In the genomic region with DNA sequence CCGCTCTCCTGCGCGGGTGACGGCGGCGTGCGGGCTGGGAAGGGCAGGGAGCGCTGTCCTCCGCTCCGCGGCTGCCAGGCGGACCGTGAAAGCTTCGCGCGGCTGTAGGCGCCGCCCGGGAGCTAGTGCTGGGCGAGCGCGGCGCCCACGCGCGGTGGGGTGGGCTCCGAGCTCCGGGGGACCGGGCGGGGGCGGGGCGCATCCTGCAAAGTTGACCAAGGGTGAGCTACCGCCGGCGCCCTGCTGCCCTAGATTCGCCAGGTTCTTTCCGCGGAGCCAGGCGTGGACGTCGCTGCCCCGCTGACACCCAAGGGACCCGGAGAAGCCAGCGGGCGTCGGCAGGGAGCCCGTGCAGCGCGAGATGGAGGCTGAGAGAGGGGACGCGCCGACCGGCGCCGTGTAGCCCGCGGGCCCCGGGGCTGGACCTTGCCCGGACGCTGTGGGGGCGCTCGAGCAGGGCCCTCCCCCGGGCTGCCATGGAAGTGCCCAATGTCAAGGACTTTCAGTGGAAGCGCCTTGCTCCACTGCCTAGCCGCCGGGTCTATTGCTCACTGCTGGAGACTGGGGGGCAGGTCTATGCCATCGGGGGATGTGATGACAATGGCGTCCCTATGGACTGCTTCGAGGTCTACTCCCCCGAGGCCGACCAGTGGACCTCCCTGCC, we compare ENCODE assay signal across 9 mouse cellular contexts. TPM values are rescaled to one million over a fixed set of nuclear protein-coding genes. Genes with fewer than 3 reads are reported as not detected.
A peak's percentile ranks its signal among the peaks of the same experiment; 100 is the strongest.
DNase-seq lines count a peak whose midpoint lies in the region; ATAC-seq and TF ChIP-seq lines count a peak whose summit lies in the region.
"Had no signal": no experiment of that assay in that cellular context is flagged by ENCODE, and none has a peak within 500 bp of the region (broad histone marks: within the 10 kb centered on the region; RNA-seq: fewer than 3 reads in every experiment).

No protein-coding gene starts in this region.

- in situ Hi-C loops in ES-E14 (cut with MboI; ENCODE audit: low sequenced_read_pairs in 2 of 2, unreplicated experiment in 2 of 2) = no loop called here

- H3ac ChIP-seq in myocyte (ENCODE audit: control insufficient read depth, insufficient read length) = peak overlapping the region; percentile 48

- 1% methylated on average over 64 of the region's 71 CpGs for whole genome bisulfite sequencing in embryonic facial prominence, embryonic 11.5 days
- 1% methylated on average over 68 of the region's 71 CpGs for WGBS in hindbrain, embryonic 12.5 days
- WGBS in limb, embryonic 13.5 days = under 1% methylated on average over 70 of the region's 71 CpGs

- H3K9ac ChIP-seq in ES-E14 (ENCODE audit: insufficient read depth, low read depth, low read length, poor library complexity, severe bottlenecking) = peak overlapping the region; percentile 42
- H3K9ac ChIP-seq in embryonic facial prominence, embryonic 11.5 days (replicated peaks; ENCODE audit: low read length) = peak overlapping the region; percentile 65
- H3K9ac ChIP-seq in hindbrain, embryonic 12.5 days = peak overlapping the region; percentile 83
- peak overlapping the region; percentile 72 for H3K9ac ChIP-seq in limb, embryonic 13.5 days

- no peak for TF ChIP-seq POLR2A in myocyte (IDR thresholded peaks at IDR 0.05; ENCODE audit: insufficient read length, low read depth)

- peak overlapping the region; percentile 32 for H3K4me3 ChIP-seq in erythroblast, embryonic 14.5 days (replicated peaks)
- H3K4me3 ChIP-seq in ES-E14 (ENCODE audit: insufficient read depth in 1 of 2, low read depth in 1 of 2, low read length in 2 of 2, poor library complexity in 1 of 2, severe bottlenecking in 1 of 2) = peak overlapping the region; percentile 60 to 76
- H3K4me3 ChIP-seq in embryonic facial prominence, embryonic 11.5 days (ENCODE audit: low read depth, low read length) = peak overlapping the region; percentile 56
- peak overlapping the region; percentile 62 for H3K4me3 ChIP-seq in hindbrain, embryonic 12.5 days
- H3K4me3 ChIP-seq in limb, embryonic 13.5 days = peak overlapping the region; percentile 59
- H3K4me3 ChIP-seq in myocyte = peak overlapping the region; percentile 33

- H3K4me2 ChIP-seq in embryonic facial prominence, embryonic 11.5 days (ENCODE audit: low read depth, low read length) = peak overlapping the region; percentile 100
- peak overlapping the region; percentile 99 for H3K4me2 ChIP-seq in hindbrain, embryonic 12.5 days (replicated peaks)
- peak overlapping the region; percentile 100 for H3K4me2 ChIP-seq in limb, embryonic 13.5 days (replicated peaks)
- peak overlapping the region; percentile 83 for H3K4me2 ChIP-seq in myocyte (ENCODE audit: low read depth)

- ATAC-seq in erythroblast, adult 5-6 weeks (replicated peaks; ENCODE audit: low FRiP score, poor library complexity, severe bottlenecking) = no peak
- ATAC-seq in embryonic facial prominence, embryonic 11.5 days (replicated peaks; ENCODE audit: insufficient number of reproducible peaks, low FRiP score, low TSS enrichment, low read depth) = peak; percentile 61
- ATAC-seq in hindbrain, embryonic 12.5 days (ENCODE audit: low FRiP score) = peak; percentile 71
- ATAC-seq in limb, embryonic 13.5 days (ENCODE audit: low FRiP score, low read depth) = peak; percentile 37; the same call in 1 of the 2 replicates

- H3K36me3 ChIP-seq in erythroblast, embryonic 14.5 days (ENCODE audit: control insufficient read depth) = no peaks in the 10 kb centered on the region
- no peaks in the 10 kb centered on the region for H3K36me3 ChIP-seq in ES-E14 (ENCODE audit: control insufficient read depth, insufficient read depth, low read length, poor library complexity, severe bottlenecking)
- no peaks in the 10 kb centered on the region for H3K36me3 ChIP-seq in embryonic facial prominence, embryonic 11.5 days (replicated peaks; ENCODE audit: control insufficient read depth, insufficient read depth, low read depth, low read length)
- H3K36me3 ChIP-seq in hindbrain, embryonic 12.5 days = no peaks in the 10 kb centered on the region
- no peaks in the 10 kb centered on the region for H3K36me3 ChIP-seq in limb, embryonic 13.5 days
- no peaks in the 10 kb centered on the region for H3K36me3 ChIP-seq in myocyte (ENCODE audit: control insufficient read depth, insufficient read depth)

- no peaks in the 10 kb centered on the region for H3K9me3 ChIP-seq in erythroblast, embryonic 14.5 days (ENCODE audit: control insufficient read depth, low read length)
- no peaks in the 10 kb centered on the region for H3K9me3 ChIP-seq in ES-E14 (ENCODE audit: control insufficient read depth, insufficient read depth, low read depth, low read length)
- no peaks in the 10 kb centered on the region for H3K9me3 ChIP-seq in embryonic facial prominence, embryonic 11.5 days (replicated peaks; ENCODE audit: control insufficient read depth, low read length)
- no peaks in the 10 kb centered on the region for H3K9me3 ChIP-seq in hindbrain, embryonic 12.5 days (replicated peaks)
- no peaks in the 10 kb centered on the region for H3K9me3 ChIP-seq in limb, embryonic 13.5 days

- peaks cover 73% of the 10 kb centered on the region for H3K27me3 ChIP-seq in erythroblast, embryonic 14.5 days (ENCODE audit: control insufficient read depth)
- peaks cover 14% of the 10 kb centered on the region; the same call in 1 of the 2 replicates for H3K27me3 ChIP-seq in embryonic facial prominence, embryonic 11.5 days (ENCODE audit: control insufficient read depth, insufficient read depth, low read length)
- H3K27me3 ChIP-seq in hindbrain, embryonic 12.5 days = peaks cover 29% of the 10 kb centered on the region
- H3K27me3 ChIP-seq in limb, embryonic 13.5 days = peaks cover 85% of the 10 kb centered on the region
- H3K27me3 ChIP-seq in myocyte (ENCODE audit: control insufficient read depth, insufficient read depth, insufficient read length) = no peaks in the 10 kb centered on the region

- no peak for DNase-seq in ES-E14 (ENCODE audit: low read depth, low spot score)
- peak; percentile 42 for DNase-seq in embryonic facial prominence, embryonic 11.5 days (ENCODE audit: low spot score)
- DNase-seq in urinary bladder, postnatal 4 days (ENCODE audit: low spot score in 2 of 2) = no peak

- H3K27ac ChIP-seq in ES-E14 (ENCODE audit: insufficient read depth, low read depth, low read length, poor library complexity, severe bottlenecking) = no peak overlapping the region
- no peak overlapping the region for H3K27ac ChIP-seq in embryonic facial prominence, embryonic 11.5 days (replicated peaks; ENCODE audit: low read depth, low read length)
- peak overlapping the region; percentile 82 for H3K27ac ChIP-seq in hindbrain, embryonic 12.5 days
- no peak overlapping the region for H3K27ac ChIP-seq in limb, embryonic 13.5 days

- no peaks in the 10 kb centered on the region for H3K4me1 ChIP-seq in erythroblast, embryonic 14.5 days (ENCODE audit: control insufficient read depth)
- H3K4me1 ChIP-seq in ES-E14 (ENCODE audit: control insufficient read depth in 2 of 2, insufficient read depth in 2 of 2, low read length in 2 of 2, poor library complexity in 1 of 2) = peaks cover 0 to 5% of the 10 kb centered on the region in 2 experiments; a peak in 1 of 4 replicates
- H3K4me1 ChIP-seq in embryonic facial prominence, embryonic 11.5 days (ENCODE audit: control insufficient read depth, insufficient read depth, low read length) = peaks cover 4% of the 10 kb centered on the region
- H3K4me1 ChIP-seq in hindbrain, embryonic 12.5 days = peaks cover 41% of the 10 kb centered on the region
- H3K4me1 ChIP-seq in limb, embryonic 13.5 days = peaks cover 12% of the 10 kb centered on the region

- no peaks in the 10 kb centered on the region for H3K79me2 ChIP-seq in myocyte (ENCODE audit: control insufficient read depth, insufficient read depth)

TF ChIP-seq in ES-E14, 5 proteins besides CTCF, POLR2A, EP300 and RAD21:
- TF ChIP-seq HCFC1 (IDR thresholded peaks at IDR 0.05; ENCODE audit: borderline replicate concordance, insufficient read depth, low read length) = no peak
- no peak for TF ChIP-seq ZC3H11A (IDR thresholded peaks at IDR 0.05; ENCODE audit: borderline replicate concordance, low read depth, low read length)
- TF ChIP-seq CHD2 (IDR thresholded peaks at IDR 0.05; ENCODE audit: low read depth, low read length) = no peak
- TF ChIP-seq MAFK (IDR thresholded peaks at IDR 0.05; ENCODE audit: insufficient read depth, low read depth, low read length) = no peak
- no peak for TF ChIP-seq ZNF384 (IDR thresholded peaks at IDR 0.05; ENCODE audit: low read depth, low read length)

TF ChIP-seq in myocyte, 11 proteins besides CTCF, POLR2A, EP300 and RAD21 (continues in another document):
- TF ChIP-seq POLR2AphosphoS2 (IDR thresholded peaks at IDR 0.05; ENCODE audit: insufficient read length, low read depth) = no peak
- no peak for TF ChIP-seq TCF12 (IDR thresholded peaks at IDR 0.05; ENCODE audit: insufficient read depth, poor library complexity, severe bottlenecking)
- no peak for TF ChIP-seq USF1 (IDR thresholded peaks at IDR 0.05; ENCODE audit: low read depth)
- TF ChIP-seq MAX (IDR thresholded peaks at IDR 0.05; ENCODE audit: low read depth) = no peak
- no peak for TF ChIP-seq SRF (IDR thresholded peaks at IDR 0.05; ENCODE audit: control insufficient read depth, insufficient read length, low read depth)
- no peak for TF ChIP-seq REST (IDR thresholded peaks at IDR 0.05; ENCODE audit: insufficient read depth, insufficient read length)
- TF ChIP-seq MYOD1 (IDR thresholded peaks at IDR 0.05; ENCODE audit: control insufficient read depth in 1 of 3, insufficient read length in 2 of 3, low read depth in 2 of 3) = no peak
- TF ChIP-seq E2F4 (IDR thresholded peaks at IDR 0.05; ENCODE audit: insufficient read depth) = no peak
- no peak for TF ChIP-seq CEBPB (IDR thresholded peaks at IDR 0.05; ENCODE audit: insufficient read depth, poor library complexity, severe bottlenecking)

RNA-seq across cellular contexts. Expression of a gene that starts 0.5 kb away (rescaled TPM):
- not detected in 2 replicates for polyA plus RNA-seq in erythroblast, embryonic 14.5 days (2012)
- total RNA-seq in erythroblast, adult 5-6 weeks (2015; ENCODE audit: low replicate concordance) = not detected in 2 replicates
- total RNA-seq in erythroblast, adult 5-6 weeks (2017; ENCODE audit: low replicate concordance) = not detected in 2 replicates
- total RNA-seq in ES-E14 (2012; rRNA removed) = 1.2 and 2.8 TPM in 2 replicates
- 0.66 and 0.68 TPM in 2 replicates for polyA plus RNA-seq in embryonic facial prominence, embryonic 11.5 days (2014; fragmentation: Nextera tagmentation; extraction: Ambion mirVana)
- 5.1 and 5.3 TPM in 2 replicates for polyA plus RNA-seq in hindbrain, embryonic 12.5 days (2016; fragmentation: Nextera tagmentation; extraction: Ambion mirVana)
- 0.09 and 0.11 TPM in 2 replicates for polyA plus RNA-seq in limb, embryonic 13.5 days (2015; fragmentation: Nextera tagmentation; extraction: Ambion mirVana)
- polyA plus RNA-seq in myocyte (2012; fragmentation: generic; extraction: Trizol) = 12.4 TPM
- total RNA-seq: hematopoietic stem cell, adult 5-6 weeks had no signal

RNA-seq across cellular contexts. Expression of a gene that starts 17.0 kb away (rescaled TPM):
- 0.02 TPM in 1 of 2 replicates, not detected in the other for polyA plus RNA-seq in erythroblast, embryonic 14.5 days (2012)
- total RNA-seq in erythroblast, adult 5-6 weeks (2015; ENCODE audit: low replicate concordance) = 4.4 and 7.7 TPM in 2 replicates
- 1.8 and 3.7 TPM in 2 replicates for total RNA-seq in erythroblast, adult 5-6 weeks (2017; ENCODE audit: low replicate concordance)
- total RNA-seq in ES-E14 (2012; rRNA removed) = 7.4 and 8.0 TPM in 2 replicates
- polyA plus RNA-seq in embryonic facial prominence, embryonic 11.5 days (2014; fragmentation: Nextera tagmentation; extraction: Ambion mirVana) = 9.1 and 10.8 TPM in 2 replicates
- 29.7 and 30.0 TPM in 2 replicates for polyA plus RNA-seq in hindbrain, embryonic 12.5 days (2016; fragmentation: Nextera tagmentation; extraction: Ambion mirVana)
- 1.2 and 1.4 TPM in 2 replicates for polyA plus RNA-seq in limb, embryonic 13.5 days (2015; fragmentation: Nextera tagmentation; extraction: Ambion mirVana)
- polyA plus RNA-seq in myocyte (2012; fragmentation: generic; extraction: Trizol) = 6.0 TPM
